Mouse (Mus musculus) hindbrain, embryonic 16.5 days (tissue): ENCODE data around the gene Oxct2b. TPM values are rescaled to one million over a fixed set of nuclear protein-coding genes. Genes with fewer than 3 reads are reported as not detected.
"Not testable (repeated sequence)": the region's sequence is repeated elsewhere in the genome, so short reads cannot be mapped to it uniquely, and the experiment has no call there.

Experiments used
- ATAC-seq: fragments of 200-750 bp; cut with Nextera tagmentation; 2 replicates; pipeline ENCODE4 v1.8.0; 2017; ENCODE audit warnings: moderate TSS enrichment, moderate library complexity
- H3K27ac ChIP-seq: fragments of 300-500 bp; sonication (generic); 2 replicates; pipeline ENCODE4 v1.5.1; 2014; ENCODE audit warnings: low read depth, mild to moderate bottlenecking, control low read depth, low read length, moderate library complexity
- H3K27me3 ChIP-seq: fragments of 300-500 bp; sonication (generic); replicated peaks from 2 replicates; pipeline ENCODE4 v1.6.1; 2014; ENCODE audit warnings: low read length; ENCODE audit not compliant: control insufficient read depth, insufficient read depth
- H3K36me3 ChIP-seq: fragments of 300-500 bp; sonication (generic); 2 replicates; pipeline ENCODE4 v1.6.1; 2014; ENCODE audit warnings: mild to moderate bottlenecking, low read length, moderate library complexity, mixed read lengths; ENCODE audit not compliant: control insufficient read depth, insufficient read depth
- H3K4me1 ChIP-seq: fragments of 300-500 bp; sonication (generic); 2 replicates; pipeline ENCODE4 v1.6.1; 2014; ENCODE audit warnings: low read depth, low read length; ENCODE audit not compliant: control insufficient read depth, insufficient read depth
- H3K4me2 ChIP-seq: fragments of 300-500 bp; sonication (generic); 2 replicates; pipeline ENCODE4 v1.6.1; 2014; ENCODE audit warnings: mild to moderate bottlenecking, low read length, control low read depth, moderate library complexity
- H3K4me3 ChIP-seq: fragments of 300-500 bp; sonication (generic); 2 replicates; pipeline ENCODE4 v1.5.1; 2014; ENCODE audit warnings: mild to moderate bottlenecking, low read length, control low read depth, moderate library complexity
- H3K9ac ChIP-seq: fragments of 300-500 bp; sonication (generic); 2 replicates; pipeline ENCODE4 v1.6.1; 2014; ENCODE audit warnings: low read depth, mild to moderate bottlenecking, control low read depth, low read length, moderate library complexity
- H3K9me3 ChIP-seq: fragments of 300-500 bp; sonication (generic); 2 replicates; pipeline ENCODE4 v1.6.1; 2014; ENCODE audit warnings: mild to moderate bottlenecking, low read length, moderate library complexity; ENCODE audit not compliant: control insufficient read depth
- WGBS: fragments of 180-500 bp; shearing (Covaris S2); extraction: QIAGEN DNeasy Blood & Tissue Kit; methylation state at CpG from one replicate; pipeline ENCODE4 v1.1.7; 2014; 5-methylcytosine and 5-hydroxymethylcytosine counted together
- polyA plus RNA-seq: library from polyadenylated mRNA; unstranded; fragments of >200 nt; fragmentation: Nextera tagmentation; extraction: Ambion mirVana; gene quantifications from 2 replicates; pipeline ENCODE4 v1.2.1, GENCODE M21; 2015

Gene Oxct2b
- polyA plus RNA-seq, 1 experiment from 2014 or later = 0.81 TPM

GRCm38 (mm10) chr4:123086381-123086780 is 29.7 kb upstream of the Oxct2b start:
- no peaks in the 10 kb centered on the region for H3K9me3 ChIP-seq
- no peak for ATAC-seq
- H3K27me3 ChIP-seq = no peaks in the 10 kb centered on the region
- 93% methylated on average over 4 of the region's 4 CpGs for WGBS
- H3K4me3 ChIP-seq = no peak overlapping the region
- H3K4me2 ChIP-seq = no peak overlapping the region
- no peak overlapping the region for H3K9ac ChIP-seq
- no peaks in the 10 kb centered on the region for H3K36me3 ChIP-seq
- H3K27ac ChIP-seq = no peak overlapping the region
- H3K4me1 ChIP-seq = no peaks in the 10 kb centered on the region

- no peaks in the 10 kb centered on the region for H3K9me3 ChIP-seq
- no peak for ATAC-seq
- no peak overlapping the region for H3K27ac ChIP-seq
- no peaks in the 10 kb centered on the region for H3K27me3 ChIP-seq
- no peaks in the 10 kb centered on the region for H3K36me3 ChIP-seq
- no peak overlapping the region for H3K4me3 ChIP-seq
- H3K4me1 ChIP-seq = no peaks in the 10 kb centered on the region
- WGBS = 73% methylated on average over 5 of the region's 5 CpGs
- H3K4me2 ChIP-seq = no peak overlapping the region
- H3K9ac ChIP-seq = no peak overlapping the region
These were observed 23.4 kb upstream of the Oxct2b start for GRCm38 (mm10) chr4:123092621-123093020.

- Histone ChIP-seq H3K4me2 (peak overlapping the region; percentile 27), H3K9ac (no peak overlapping the region), H3K27ac (no peak overlapping the region), H3K9me3 (no peaks in the 10 kb centered on the region), H3K4me3 (no peak overlapping the region), H3K4me1 (no peaks in the 10 kb centered on the region), H3K27me3 (no peaks in the 10 kb centered on the region), H3K36me3 (no peaks in the 10 kb centered on the region)
- ATAC-seq = 0 out of 2 replicates have a peak, but pooled peaks have one; percentile 37
- WGBS = 71% methylated on average over 17 of the region's 17 CpGs
These were observed 22.8 kb upstream of the Oxct2b start for GRCm38 (mm10) chr4:123093064-123093776.

- Histone ChIP-seq H3K9me3 (no peaks in the 10 kb centered on the region), H3K4me1 (no peaks in the 10 kb centered on the region), H3K36me3 (no peaks in the 10 kb centered on the region), H3K4me3 (no peak overlapping the region), H3K27me3 (no peaks in the 10 kb centered on the region), H3K27ac (no peak overlapping the region), H3K9ac (no peak overlapping the region), H3K4me2 (no peak overlapping the region)
- WGBS = 80% methylated on average over 8 of the region's 9 CpGs
- no peak for ATAC-seq
These were observed 22.2 kb upstream of the Oxct2b start for GRCm38 (mm10) chr4:123093869-123094268.

GRCm38 (mm10) chr4:123104651-123105450 is 11.2 kb upstream of the Oxct2b start, which contains the start of gene Bmp8b:
Bmp8b (plus strand) TSS chr4:123105165.
- Histone ChIP-seq H3K4me1 (peaks cover 6% of the 10 kb centered on the region; the same call in 1 of the 2 replicates), H3K9ac (peak within 1 kb of the TSS; percentile 31), H3K4me3 (peak within 1 kb of the TSS; percentile 34), H3K27me3 (peaks cover 28% of the 10 kb centered on the region), H3K9me3 (no peaks in the 10 kb centered on the region), H3K4me2 (peak within 1 kb of the TSS; percentile 51), H3K36me3 (no peaks in the 10 kb centered on the region), H3K27ac (no peak within 1 kb of the TSS)
- WGBS = 5% methylated on average over 60 of the region's 75 CpGs
- ATAC-seq = peak; percentile 72

- no peaks in the 10 kb centered on the region for H3K36me3 ChIP-seq
- no peaks in the 10 kb centered on the region for H3K9me3 ChIP-seq
- H3K4me1 ChIP-seq = peaks cover 6% of the 10 kb centered on the region; the same call in 1 of the 2 replicates
- peak overlapping the region; percentile 51 for H3K4me2 ChIP-seq
- 26% methylated on average over 22 of the region's 24 CpGs for WGBS
- 0 out of 2 replicates have a peak, but pooled peaks have one; percentile 30 for ATAC-seq
- no peak overlapping the region for H3K27ac ChIP-seq
- peak overlapping the region; percentile 31 for H3K9ac ChIP-seq
- peaks cover 28% of the 10 kb centered on the region for H3K27me3 ChIP-seq
- H3K4me3 ChIP-seq = peak overlapping the region; percentile 34
These were observed 10.6 kb upstream of the Oxct2b start for GRCm38 (mm10) chr4:123105451-123105790.

- H3K9me3 ChIP-seq, H3K27ac ChIP-seq, H3K36me3 ChIP-seq, H3K4me2 ChIP-seq, H3K9ac ChIP-seq, H3K4me3 ChIP-seq, ATAC-seq, H3K4me1 ChIP-seq: not testable (repeated sequence)
- WGBS = 87% methylated on average over 6 of the region's 7 CpGs
- H3K27me3 ChIP-seq = peaks cover 28% of the 10 kb centered on the region
These were observed 10.1 kb upstream of the Oxct2b start for GRCm38 (mm10) chr4:123105929-123106328.

- WGBS = 85% methylated on average over 2 of the region's 2 CpGs
- Histone ChIP-seq H3K27me3 (peaks cover 26% of the 10 kb centered on the region), H3K36me3 (no peaks in the 10 kb centered on the region), H3K27ac (no peak overlapping the region), H3K9me3 (no peaks in the 10 kb centered on the region), H3K9ac (no peak overlapping the region), H3K4me3 (no peak overlapping the region), H3K4me2 (no peak overlapping the region), H3K4me1 (peaks cover 6% of the 10 kb centered on the region; the same call in 1 of the 2 replicates)
- ATAC-seq = no peak
These were observed 9.2 kb upstream of the Oxct2b start for GRCm38 (mm10) chr4:123106864-123107263.

GRCm38 (mm10) chr4:123108056-123108455 is 8.0 kb upstream of the Oxct2b start:
- no peaks in the 10 kb centered on the region for H3K9me3 ChIP-seq
- ATAC-seq = no peak
- no peak overlapping the region for H3K4me2 ChIP-seq
- H3K9ac ChIP-seq = no peak overlapping the region
- H3K27ac ChIP-seq = no peak overlapping the region
- WGBS = 93% methylated on average over 5 of the region's 5 CpGs
- H3K27me3 ChIP-seq = peaks cover 26% of the 10 kb centered on the region
- H3K36me3 ChIP-seq = no peaks in the 10 kb centered on the region
- no peak overlapping the region for H3K4me3 ChIP-seq
- peaks cover 6% of the 10 kb centered on the region; the same call in 1 of the 2 replicates for H3K4me1 ChIP-seq
